ENCODE assay signal across 8 mouse cellular contexts in genomic region chr1:195018089-195018999, GRCm38 (mm10).
DNase-seq lines count a peak whose midpoint lies in the region; ATAC-seq and TF ChIP-seq lines count a peak whose summit lies in the region.

No protein-coding gene starts in this region.

- WGBS in hindbrain, embryonic 11.5 days = 86% methylated on average over 9 of the region's 9 CpGs
- 85% methylated on average over 9 of the region's 9 CpGs for WGBS in hindbrain, embryonic 10.5 days
- WGBS in liver, embryonic 12.5 days (ENCODE audit: insufficient replicate concordance) = 78% methylated on average over 9 of the region's 9 CpGs
- 60% methylated on average over 9 of the region's 9 CpGs for WGBS in olfactory bulb, adult 2 months

- no peak overlapping the region for H3K9ac ChIP-seq in hindbrain, embryonic 11.5 days (ENCODE audit: low read depth, low read length)
- no peak overlapping the region for H3K9ac ChIP-seq in liver, embryonic 12.5 days

- TF ChIP-seq POLR2A in olfactory bulb, adult 2 months (IDR thresholded peaks at IDR 0.05; ENCODE audit: insufficient read depth, low read depth, low read length) = no peak

- H3K27me3 ChIP-seq in hindbrain, embryonic 11.5 days (ENCODE audit: control insufficient read depth, insufficient read depth, low read length) = no peaks in the 10 kb centered on the region
- H3K27me3 ChIP-seq in hindbrain, embryonic 10.5 days (ENCODE audit: insufficient read depth, poor library complexity, severe bottlenecking) = no peaks in the 10 kb centered on the region
- H3K27me3 ChIP-seq in liver, embryonic 12.5 days (replicated peaks) = no peaks in the 10 kb centered on the region

- H3K4me1 ChIP-seq in hindbrain, embryonic 11.5 days (replicated peaks; ENCODE audit: control insufficient read depth, insufficient read depth, low read length) = no peaks in the 10 kb centered on the region
- H3K4me1 ChIP-seq in hindbrain, embryonic 10.5 days (replicated peaks) = 0 out of 2 replicates have a peak, but pooled peaks cover 3% of the 10 kb centered on the region
- peaks cover 20% of the 10 kb centered on the region for H3K4me1 ChIP-seq in brown adipose tissue, adult 24 weeks (ENCODE audit: control insufficient read depth, insufficient read depth, insufficient read length, low read length)
- no peaks in the 10 kb centered on the region for H3K4me1 ChIP-seq in liver, embryonic 12.5 days
- peaks cover 16% of the 10 kb centered on the region for H3K4me1 ChIP-seq in olfactory bulb, adult 2 months (ENCODE audit: control insufficient read depth, insufficient read depth, low read length)

- H3K9me3 ChIP-seq in hindbrain, embryonic 11.5 days (ENCODE audit: control insufficient read depth, low read length) = no peaks in the 10 kb centered on the region
- H3K9me3 ChIP-seq in hindbrain, embryonic 10.5 days = no peaks in the 10 kb centered on the region
- no peaks in the 10 kb centered on the region for H3K9me3 ChIP-seq in liver, embryonic 12.5 days (replicated peaks)

- H3K4me2 ChIP-seq in hindbrain, embryonic 11.5 days (replicated peaks; ENCODE audit: low read depth, low read length) = no peak overlapping the region
- no peak overlapping the region for H3K4me2 ChIP-seq in liver, embryonic 12.5 days

- peak; percentile 52; the same call in 1 of the 2 replicates for ATAC-seq in hindbrain, embryonic 11.5 days (ENCODE audit: low FRiP score)
- ATAC-seq in liver, embryonic 12.5 days = peak; percentile 56; the same call in 1 of the 2 replicates

- no peak overlapping the region for H3K4me3 ChIP-seq in hindbrain, embryonic 11.5 days (ENCODE audit: low read depth, low read length)
- H3K4me3 ChIP-seq in hindbrain, embryonic 10.5 days = no peak overlapping the region
- peak overlapping the region; percentile 58 for H3K4me3 ChIP-seq in brown adipose tissue, adult 24 weeks (ENCODE audit: insufficient read depth, low read depth, low read length)
- H3K4me3 ChIP-seq in liver, embryonic 12.5 days = no peak overlapping the region
- H3K4me3 ChIP-seq in olfactory bulb, adult 2 months (ENCODE audit: insufficient read depth, low read depth, low read length) = peak overlapping the region; percentile 51

- no peaks in the 10 kb centered on the region for H3K36me3 ChIP-seq in hindbrain, embryonic 11.5 days (ENCODE audit: control insufficient read depth, insufficient read depth, low read length)
- H3K36me3 ChIP-seq in hindbrain, embryonic 10.5 days = no peaks in the 10 kb centered on the region
- no peaks in the 10 kb centered on the region for H3K36me3 ChIP-seq in liver, embryonic 12.5 days

- TF ChIP-seq CTCF in olfactory bulb, adult 2 months (IDR thresholded peaks at IDR 0.05; ENCODE audit: insufficient read depth, low read depth, low read length) = no peak

- no peak overlapping the region for H3K27ac ChIP-seq in hindbrain, embryonic 11.5 days (ENCODE audit: low read depth, low read length)
- no peak overlapping the region for H3K27ac ChIP-seq in hindbrain, embryonic 10.5 days
- peak overlapping the region; percentile 87 for H3K27ac ChIP-seq in brown adipose tissue, adult 24 weeks (replicated peaks; ENCODE audit: low read depth, low read length)
- H3K27ac ChIP-seq in liver, embryonic 12.5 days = no peak overlapping the region
- H3K27ac ChIP-seq in olfactory bulb, adult 2 months (ENCODE audit: insufficient read depth, low read depth, low read length) = peak overlapping the region; percentile 99

- peak; percentile 10 for DNase-seq in hindbrain, embryonic 11.5 days (ENCODE audit: low spot score)
- DNase-seq in hindbrain, embryonic 10.5 days (ENCODE audit: low spot score) = no peak
- DNase-seq in frontal cortex, postnatal 36 days (ENCODE audit: low spot score in 2 of 2) = peak; percentile 93 to 98
- peak; percentile 69 for DNase-seq in kidney, postnatal 10 days
- DNase-seq in thymus, postnatal 4 days = no peak

Comparison
In these comparisons a context has a peak if more than half of its experiments do, and no peak if none do; other contexts are left out.
1. DNase-seq: peak in hindbrain, embryonic 11.5 days (single experiment), frontal cortex, postnatal 36 days (2 of 2) and kidney, postnatal 10 days (single experiment); none in hindbrain, embryonic 10.5 days (single experiment) and thymus, postnatal 4 days (single experiment).
2. H3K27ac ChIP-seq: peak in brown adipose tissue, adult 24 weeks (single experiment) and olfactory bulb, adult 2 months (single experiment); none in hindbrain, embryonic 11.5 days (single experiment), hindbrain, embryonic 10.5 days (single experiment) and liver, embryonic 12.5 days (single experiment).
3. H3K4me3 ChIP-seq: peak in brown adipose tissue, adult 24 weeks (single experiment) and olfactory bulb, adult 2 months (single experiment); none in hindbrain, embryonic 11.5 days (single experiment), hindbrain, embryonic 10.5 days (single experiment) and liver, embryonic 12.5 days (single experiment).